Mouse (Mus musculus) bone marrow, adult 2 months (tissue): ENCODE data around the gene Get4. TPM values are rescaled to one million over a fixed set of nuclear protein-coding genes. Genes with fewer than 3 reads are reported as not detected.

Experiments
- H3K27ac ChIP-seq: fragments of 200-500 bp; 2 replicates; pipeline ENCODE4 v1.5.1; 2012; ENCODE audit warnings: low read depth, mild to moderate bottlenecking, control low read depth, inconsistent platforms, low read length; ENCODE audit not compliant: control insufficient read depth, poor library complexity, insufficient read depth
- H3K4me1 ChIP-seq: fragments of 200-500 bp; 2 replicates; pipeline ENCODE4 v1.6.1; 2011; ENCODE audit warnings: low read length; ENCODE audit not compliant: control insufficient read depth, insufficient read depth
- H3K4me3 ChIP-seq: fragments of 200-500 bp; replicated peaks from 2 replicates; pipeline ENCODE3; 2011; ENCODE audit warnings: mild to moderate bottlenecking, low read depth, low read length, control low read depth; ENCODE audit not compliant: control insufficient read depth
- CTCF ChIP-seq: fragments of 200-500 bp; IDR thresholded peaks from 2 replicates; pipeline ENCODE4 v1.5.1; 2011; ENCODE audit warnings: low read length, control low read depth; ENCODE audit not compliant: control insufficient read depth, insufficient read depth
- POLR2A ChIP-seq: fragments of 200-500 bp; IDR thresholded peaks from 2 replicates; pipeline ENCODE4 v1.6.1; 2011; ENCODE audit warnings: low read depth, mild to moderate bottlenecking, control low read depth, low read length, borderline replicate concordance; ENCODE audit not compliant: control insufficient read depth
- WGBS: fragments of 180-500 bp; shearing (Covaris S2); methylation state at CpG from one replicate; pipeline ENCODE4 v1.1.7; 2018; 5-methylcytosine and 5-hydroxymethylcytosine counted together
- polyA plus RNA-seq: library from polyadenylated mRNA; stranded (reverse); fragments of >200 nt; gene quantifications from 2 replicates; pipeline ENCODE4 v1.2.4, GENCODE M21; 2011; ENCODE audit warnings: low replicate concordance; ENCODE audit not compliant: missing spikeins, insufficient read depth, insufficient read length

Gene Get4
- polyA plus RNA-seq, 1 experiment = 60.2 TPM

GRCm38 (mm10) chr5:139257818-139258217 is 5.7 kb downstream of the Get4 start:
- Histone ChIP-seq H3K4me1 (peaks cover 6% of the 10 kb centered on the region), H3K4me3 (no peak overlapping the region), H3K27ac (no peak overlapping the region)
- WGBS = 88% methylated on average over 4 of the region's 4 CpGs
- TF ChIP-seq CTCF (no peak), POLR2A (no peak)

DNA sequence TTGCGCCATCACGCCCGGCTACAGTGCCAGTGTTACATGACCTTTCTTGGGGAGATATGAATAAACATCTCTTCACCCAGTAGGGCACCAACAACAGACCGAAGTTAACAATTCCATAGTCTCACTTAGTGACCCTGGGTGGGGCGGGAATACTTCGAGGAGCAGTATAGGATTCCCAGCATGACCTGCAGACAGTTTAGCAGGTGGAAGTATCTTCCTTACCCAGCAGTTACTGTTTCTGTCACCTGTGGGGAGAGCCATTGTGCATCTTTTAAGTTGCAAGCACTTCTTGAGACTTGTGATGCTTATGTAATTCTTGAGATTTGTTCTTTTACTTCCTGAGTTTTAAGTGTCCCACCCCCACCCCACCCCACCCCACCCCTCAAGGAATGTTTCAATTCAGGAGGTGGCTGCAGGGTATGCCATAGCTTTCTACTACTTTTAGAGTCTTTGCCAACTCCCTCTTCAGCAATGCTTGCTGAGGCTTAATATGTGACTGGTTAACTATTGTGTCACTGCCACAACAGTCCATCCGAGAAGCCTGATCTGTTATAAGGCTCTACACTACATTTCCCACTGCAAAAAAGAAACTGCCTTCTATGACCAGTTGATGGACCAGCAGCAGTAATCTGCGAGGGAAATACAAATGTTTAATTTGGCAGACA is 6.4 kb downstream of the Get4 start:
- no peak overlapping the region for H3K27ac ChIP-seq
- TF ChIP-seq CTCF (no peak), POLR2A (no peak)
- peaks cover 3% of the 10 kb centered on the region for H3K4me1 ChIP-seq
- WGBS = 84% methylated on average over 8 of the region's 8 CpGs
- H3K4me3 ChIP-seq = no peak overlapping the region

GRCm38 (mm10) chr5:139259853-139260252 is 7.7 kb downstream of the Get4 start:
- Histone ChIP-seq H3K27ac (no peak overlapping the region), H3K4me3 (no peak overlapping the region), H3K4me1 (peaks cover 2% of the 10 kb centered on the region)
- no peak for TF ChIP-seq POLR2A
- TF ChIP-seq CTCF = no peak
- WGBS = 86% methylated on average over 5 of the region's 5 CpGs

GRCm38 (mm10) chr5:139261403-139261802 is 9.3 kb downstream of the Get4 start:
- 86% methylated on average over 4 of the region's 4 CpGs for WGBS
- Histone ChIP-seq H3K4me1 (no peaks in the 10 kb centered on the region; the same call in 1 of the 2 replicates), H3K4me3 (no peak overlapping the region), H3K27ac (no peak overlapping the region)
- no peak for TF ChIP-seq POLR2A
- no peak for TF ChIP-seq CTCF

DNA sequence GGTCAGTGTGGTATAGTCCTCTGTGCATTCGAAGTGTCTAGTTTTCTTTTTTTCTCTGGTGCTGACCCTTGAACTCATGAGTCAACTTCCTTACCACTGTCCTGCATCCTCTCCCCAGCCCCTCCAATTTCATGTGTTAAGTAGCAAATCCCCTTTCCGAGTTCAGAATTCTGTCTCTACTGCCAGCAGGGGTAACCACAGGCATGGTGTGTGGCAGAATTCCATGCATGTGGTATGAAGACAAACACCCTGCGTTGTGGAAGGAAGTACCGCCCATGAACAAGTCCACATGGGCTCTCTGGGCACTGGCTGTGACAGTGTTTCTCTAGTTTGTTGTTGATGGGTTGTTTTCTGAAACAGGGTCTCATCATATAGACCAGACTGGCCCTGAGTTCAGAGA is 15.5 kb downstream of the Get4 start:
- TF ChIP-seq CTCF (no peak), POLR2A (no peak)
- Histone ChIP-seq H3K4me1 (no peaks in the 10 kb centered on the region), H3K4me3 (no peak overlapping the region), H3K27ac (no peak overlapping the region)
- 68% methylated on average over 4 of the region's 4 CpGs for WGBS

DNA sequence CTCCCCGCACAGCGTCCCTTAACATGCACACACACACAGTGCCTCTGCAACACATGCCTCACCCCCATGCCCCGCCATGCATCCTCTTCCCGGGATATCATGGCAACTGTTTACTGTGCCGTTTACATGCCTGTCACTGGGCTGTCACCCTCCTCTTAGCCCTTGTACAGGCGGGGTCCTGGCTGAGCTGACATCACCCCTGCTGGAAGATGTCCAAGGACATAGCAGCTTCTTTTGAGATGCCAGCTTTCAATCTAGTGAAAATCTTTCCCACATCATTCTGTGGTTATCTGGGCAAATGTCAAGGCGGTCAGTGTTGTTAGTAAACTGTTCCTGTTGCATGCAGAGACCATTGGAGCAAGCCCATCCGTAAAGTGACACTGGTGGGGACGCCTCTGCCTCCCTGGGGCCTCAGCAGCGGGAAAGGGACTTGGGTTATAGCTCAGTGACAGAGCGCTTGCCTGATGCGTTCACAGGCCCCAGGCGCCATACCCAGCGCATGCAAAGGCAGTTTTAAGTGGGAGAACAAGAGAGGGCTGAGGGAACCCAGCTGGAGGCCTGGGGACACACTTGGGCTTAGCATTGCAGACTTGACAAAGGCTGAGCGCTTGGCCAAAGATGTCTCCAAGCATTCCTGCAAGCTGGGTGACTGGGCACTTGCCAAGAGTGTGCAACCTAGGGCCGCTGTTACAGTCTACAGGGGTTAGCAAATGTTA is 18.8 kb downstream of the Get4 start:
- no peak overlapping the region for H3K27ac ChIP-seq
- no peak for TF ChIP-seq POLR2A
- no peak for TF ChIP-seq CTCF
- H3K4me3 ChIP-seq = no peak overlapping the region
- H3K4me1 ChIP-seq = no peaks in the 10 kb centered on the region
- WGBS = 84% methylated on average over 16 of the region's 16 CpGs

GRCm38 (mm10) chr5:139271994-139272554 is 19.9 kb downstream of the Get4 start:
- WGBS = 79% methylated on average over 8 of the region's 8 CpGs
- Histone ChIP-seq H3K4me3 (no peak overlapping the region), H3K27ac (no peak overlapping the region), H3K4me1 (no peaks in the 10 kb centered on the region)
- no peak for TF ChIP-seq CTCF
- TF ChIP-seq POLR2A = no peak

DNA sequence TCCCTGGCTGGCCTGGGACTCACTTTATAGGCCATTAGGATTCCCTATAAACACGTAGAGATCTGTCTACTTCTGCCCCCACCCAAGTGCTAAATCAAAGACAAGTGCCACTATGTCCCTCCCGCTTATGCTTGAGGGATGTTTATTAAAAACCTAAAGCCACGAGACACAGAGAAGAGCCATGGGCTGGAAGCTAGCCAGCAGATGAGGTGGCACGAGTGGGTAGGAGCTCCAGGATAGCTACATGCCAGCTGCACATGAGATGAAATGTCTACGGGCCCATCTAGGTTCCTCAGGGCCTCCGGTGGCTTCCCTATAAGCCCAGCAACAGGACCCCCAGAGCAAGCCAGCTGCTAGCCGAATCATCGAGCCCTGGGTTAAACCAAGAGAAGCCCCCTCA is 25.2 kb downstream of the Get4 start:
- TF ChIP-seq CTCF (no peak), POLR2A (no peak)
- no peak overlapping the region for H3K27ac ChIP-seq
- 66% methylated on average over 8 of the region's 8 CpGs for WGBS
- H3K4me1 ChIP-seq = no peaks in the 10 kb centered on the region
- H3K4me3 ChIP-seq = no peak overlapping the region
